Mouse (Mus musculus) embryonic fibroblast, embryonic 13.5 days (primary cell): ENCODE data around the gene Txlnb.

Experiments used
- CTCF ChIP-seq: IDR thresholded peaks from 2 replicates; pipeline ENCODE4 v1.5.1; 2011; ENCODE audit warnings: mild to moderate bottlenecking, control low read depth, low read length, moderate library complexity, borderline replicate concordance; ENCODE audit not compliant: insufficient read depth
- POLR2A ChIP-seq: IDR thresholded peaks from 2 replicates; pipeline ENCODE4 v1.6.1; 2011; ENCODE audit warnings: low read depth, mild to moderate bottlenecking, control low read depth, low read length, moderate library complexity

- no peak for TF ChIP-seq POLR2A
- TF ChIP-seq CTCF, result no peak
Measured at GRCm38 (mm10) chr10:17775079-17775478, 20.9 kb upstream of the Txlnb start.
